Mouse (Mus musculus): ENCODE measurements around the gene Ugt1a7c. TPM values are rescaled to one million over a fixed set of nuclear protein-coding genes. Genes with fewer than 3 reads are reported as not detected.
"Not testable (repeated sequence)": the region's sequence is repeated elsewhere in the genome, so short reads cannot be mapped to it uniquely, and the experiment has no call there.

The Ugt1a7c gene
- polyA plus RNA-seq, 1 experiment = 6.1 TPM

GRCm38 (mm10) chr1:88121521-88121920 is 26.7 kb downstream of the Ugt1a7c start:
- not testable (repeated sequence) for H3K4me1 ChIP-seq (ENCODE audit: control insufficient read depth, insufficient read depth, low read length); H3K4me3 ChIP-seq (replicated peaks; ENCODE audit: extremely low read depth, low read depth, low read length); DNase-seq
- no CpG with 5 or more reads among the region's 1 CpGs for WGBS
- peak; percentile 29; the same call in 1 of the 2 replicates for TF ChIP-seq CTCF (IDR thresholded peaks at IDR 0.05; ENCODE audit: insufficient read depth, low read length)

- 72% methylated on average over 4 of the region's 4 CpGs for WGBS
- DNase-seq = not testable (repeated sequence)
These were observed 31.0 kb downstream of the Ugt1a7c start for GRCm38 (mm10) chr1:88125827-88126360.

GRCm38 (mm10) chr1:88129091-88129490 is 34.2 kb downstream of the Ugt1a7c start:
- H3K4me3 ChIP-seq (replicated peaks; ENCODE audit: extremely low read depth, low read depth, low read length); DNase-seq; H3K4me1 ChIP-seq (ENCODE audit: control insufficient read depth, insufficient read depth, low read length): not testable (repeated sequence)
- WGBS = 80% methylated on average over 2 of the region's 2 CpGs

More at GRCm38 (mm10) chr1:88125827-88126360, 31.0 kb downstream of the Ugt1a7c start:
- peak; percentile 16; the same call in 1 of the 2 replicates for TF ChIP-seq CTCF (IDR thresholded peaks at IDR 0.05; ENCODE audit: insufficient read depth, low read length)
- H3K4me1 ChIP-seq (ENCODE audit: control insufficient read depth, insufficient read depth, low read length); H3K4me3 ChIP-seq (replicated peaks; ENCODE audit: extremely low read depth, low read depth, low read length): not testable (repeated sequence)

- not testable (repeated sequence) for DNase-seq; H3K4me3 ChIP-seq (replicated peaks; ENCODE audit: extremely low read depth, low read depth, low read length); H3K4me1 ChIP-seq (ENCODE audit: control insufficient read depth, insufficient read depth, low read length)
- WGBS = 70% methylated on average over 1 of the region's 1 CpGs
These were observed 35.4 kb downstream of the Ugt1a7c start for GRCm38 (mm10) chr1:88130223-88130622.

- H3K4me1 ChIP-seq (ENCODE audit: control insufficient read depth, insufficient read depth, low read length) = peaks cover 12% of the 10 kb centered on the region
- DNase-seq = no peak
- 34% methylated on average over 3 of the region's 3 CpGs for WGBS
- TF ChIP-seq POLR2A (IDR thresholded peaks at IDR 0.05; ENCODE audit: borderline replicate concordance, extremely low read depth, low read depth, low read length) = no peak
- no peak for TF ChIP-seq CTCF (IDR thresholded peaks at IDR 0.05; ENCODE audit: insufficient read depth, low read length)
- no peak overlapping the region for H3K4me3 ChIP-seq (replicated peaks; ENCODE audit: extremely low read depth, low read depth, low read length)
These were observed 39.1 kb downstream of the Ugt1a7c start for GRCm38 (mm10) chr1:88133908-88134456.

GRCm38 (mm10) chr1:88134457-88135011 is 39.7 kb downstream of the Ugt1a7c start, which contains the start of gene Ugt1a6a:
Gene Ugt1a6a (plus strand): TSS chr1:88134809.
- DNase-seq = peak; percentile 38

GRCm38 (mm10) chr1:88135229-88135904 is 40.5 kb downstream of the Ugt1a7c start:
- DNase-seq; H3K4me3 ChIP-seq (replicated peaks; ENCODE audit: extremely low read depth, low read depth, low read length): not testable (repeated sequence)
- peaks cover 12% of the 10 kb centered on the region for H3K4me1 ChIP-seq (ENCODE audit: control insufficient read depth, insufficient read depth, low read length)
- 58% methylated on average over 6 of the region's 6 CpGs for WGBS

More at GRCm38 (mm10) chr1:88134457-88135011, 39.7 kb downstream of the Ugt1a7c start, which contains the start of gene Ugt1a6a:
- 19% methylated on average over 5 of the region's 5 CpGs for WGBS
- not testable (repeated sequence) for H3K4me3 ChIP-seq (replicated peaks; ENCODE audit: extremely low read depth, low read depth, low read length)
- peaks cover 12% of the 10 kb centered on the region for H3K4me1 ChIP-seq (ENCODE audit: control insufficient read depth, insufficient read depth, low read length)

- no peak for TF ChIP-seq CTCF (IDR thresholded peaks at IDR 0.05; ENCODE audit: insufficient read depth, low read length)
- no peak for TF ChIP-seq POLR2A (IDR thresholded peaks at IDR 0.05; ENCODE audit: borderline replicate concordance, extremely low read depth, low read depth, low read length)
- no peak overlapping the region for H3K4me3 ChIP-seq (replicated peaks; ENCODE audit: extremely low read depth, low read depth, low read length)
- no peak for DNase-seq
- 57% methylated on average over 2 of the region's 2 CpGs for WGBS
- H3K4me1 ChIP-seq (ENCODE audit: control insufficient read depth, insufficient read depth, low read length) = peaks cover 12% of the 10 kb centered on the region
These were observed 41.8 kb downstream of the Ugt1a7c start for GRCm38 (mm10) chr1:88136646-88137045.

GRCm38 (mm10) chr1:88137264-88137663 is 42.4 kb downstream of the Ugt1a7c start:
- H3K4me3 ChIP-seq (replicated peaks; ENCODE audit: extremely low read depth, low read depth, low read length) = no peak overlapping the region
- TF ChIP-seq CTCF (IDR thresholded peaks at IDR 0.05; ENCODE audit: insufficient read depth, low read length) = no peak
- TF ChIP-seq POLR2A (IDR thresholded peaks at IDR 0.05; ENCODE audit: borderline replicate concordance, extremely low read depth, low read depth, low read length) = no peak
- no peak for DNase-seq
- peaks cover 12% of the 10 kb centered on the region for H3K4me1 ChIP-seq (ENCODE audit: control insufficient read depth, insufficient read depth, low read length)
- 71% methylated on average over 3 of the region's 3 CpGs for WGBS

GRCm38 (mm10) chr1:88138145-88138544 is 43.3 kb downstream of the Ugt1a7c start:
- no peak for DNase-seq
- TF ChIP-seq CTCF (IDR thresholded peaks at IDR 0.05; ENCODE audit: insufficient read depth, low read length) (no peak), POLR2A (IDR thresholded peaks at IDR 0.05; ENCODE audit: borderline replicate concordance, extremely low read depth, low read depth, low read length) (no peak)
- H3K4me3 ChIP-seq (replicated peaks; ENCODE audit: extremely low read depth, low read depth, low read length) = no peak overlapping the region
- 83% methylated on average over 1 of the region's 1 CpGs for WGBS
- peaks cover 12% of the 10 kb centered on the region for H3K4me1 ChIP-seq (ENCODE audit: control insufficient read depth, insufficient read depth, low read length)

GRCm38 (mm10) chr1:88140492-88140891 is 45.6 kb downstream of the Ugt1a7c start:
- not testable (repeated sequence) for H3K4me3 ChIP-seq (replicated peaks; ENCODE audit: extremely low read depth, low read depth, low read length); H3K4me1 ChIP-seq (ENCODE audit: control insufficient read depth, insufficient read depth, low read length); DNase-seq
- WGBS = 51% methylated on average over 1 of the region's 1 CpGs
